Mouse (Mus musculus) intestine, embryonic 16.5 days (tissue): ENCODE measurements around the gene Pdk3. TPM values are rescaled to one million over a fixed set of nuclear protein-coding genes. Genes with fewer than 3 reads are reported as not detected.

Experiments used
- ATAC-seq: fragments of 200-750 bp; cut with Nextera tagmentation; 2 replicates; pipeline ENCODE4 v1.8.0; 2017; ENCODE audit warnings: moderate TSS enrichment, moderate library complexity
- H3K27ac ChIP-seq: fragments of 300-500 bp; sonication (generic); 2 replicates; pipeline ENCODE4 v1.5.1; 2014; ENCODE audit warnings: mild to moderate bottlenecking, low read length
- H3K27me3 ChIP-seq: fragments of 300-500 bp; sonication (generic); replicated peaks from 2 replicates; pipeline ENCODE4 v1.6.1; 2014; ENCODE audit warnings: low read length, control low read depth, mixed read lengths; ENCODE audit not compliant: control insufficient read depth, insufficient read depth
- H3K36me3 ChIP-seq: fragments of 300-500 bp; sonication (generic); 2 replicates; pipeline ENCODE4 v1.6.1; 2014; ENCODE audit warnings: low read length, control low read depth; ENCODE audit not compliant: control insufficient read depth, insufficient read depth
- H3K4me1 ChIP-seq: fragments of 300-500 bp; sonication (generic); 2 replicates; pipeline ENCODE4 v1.6.1; 2014; ENCODE audit warnings: low read length, control low read depth, mixed read lengths; ENCODE audit not compliant: control insufficient read depth, insufficient read depth
- H3K4me2 ChIP-seq: fragments of 300-500 bp; sonication (generic); 2 replicates; pipeline ENCODE4 v1.6.1; 2014; ENCODE audit warnings: low read depth, low read length, control low read depth
- H3K4me3 ChIP-seq: fragments of 300-500 bp; sonication (generic); 2 replicates; pipeline ENCODE4 v1.5.1; 2014; ENCODE audit warnings: mild to moderate bottlenecking, low read length
- H3K9ac ChIP-seq: fragments of 300-500 bp; sonication (generic); 2 replicates; pipeline ENCODE4 v1.6.1; 2014; ENCODE audit warnings: low read depth, low read length
- H3K9me3 ChIP-seq: fragments of 300-500 bp; sonication (generic); 2 replicates; pipeline ENCODE4 v1.6.1; 2016; ENCODE audit warnings: low read length, control low read depth; ENCODE audit not compliant: control insufficient read depth
- WGBS: fragments of 180-500 bp; shearing (Covaris S2); extraction: QIAGEN DNeasy Blood & Tissue Kit; methylation state at CpG from one replicate; pipeline ENCODE4 v1.1.7; 2014; 5-methylcytosine and 5-hydroxymethylcytosine counted together
- polyA plus RNA-seq: library from polyadenylated mRNA; unstranded; fragments of >200 nt; fragmentation: Nextera tagmentation; extraction: Ambion mirVana; gene quantifications from 2 replicates; pipeline ENCODE4 v1.2.1, GENCODE M21; 2015

Gene Pdk3
- polyA plus RNA-seq, 1 experiment from 2014 or later: 63.9 TPM

DNA sequence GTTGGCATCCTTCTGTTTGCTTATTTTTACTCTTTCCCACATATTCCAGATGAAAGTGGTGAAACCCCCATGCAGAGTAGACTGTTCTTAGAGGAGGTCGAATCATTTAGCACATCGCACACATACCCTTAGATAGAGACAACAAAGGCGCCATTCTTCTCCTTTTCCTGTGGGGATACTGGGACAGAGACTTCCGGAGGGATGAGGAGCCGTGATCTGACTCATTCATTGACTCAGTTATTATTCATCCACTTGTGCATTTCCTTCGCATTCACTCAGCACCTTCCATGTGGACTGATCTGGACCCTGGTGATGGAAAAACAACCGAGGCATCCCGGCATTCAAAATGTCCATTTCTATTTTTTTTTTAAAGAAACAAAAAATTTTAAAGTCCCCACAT, 101.1 kb downstream of the Pdk3 start:
- no peaks in the 10 kb centered on the region for H3K9me3 ChIP-seq
- ATAC-seq: no peak
- H3K36me3 ChIP-seq: no peaks in the 10 kb centered on the region
- H3K9ac ChIP-seq: no peak overlapping the region
- H3K27ac ChIP-seq: no peak overlapping the region
- no peak overlapping the region for H3K4me3 ChIP-seq
- WGBS: 80% methylated on average over 8 of the region's 8 CpGs
- H3K4me2 ChIP-seq: no peak overlapping the region
- no peaks in the 10 kb centered on the region for H3K4me1 ChIP-seq
- H3K27me3 ChIP-seq: no peaks in the 10 kb centered on the region

DNA sequence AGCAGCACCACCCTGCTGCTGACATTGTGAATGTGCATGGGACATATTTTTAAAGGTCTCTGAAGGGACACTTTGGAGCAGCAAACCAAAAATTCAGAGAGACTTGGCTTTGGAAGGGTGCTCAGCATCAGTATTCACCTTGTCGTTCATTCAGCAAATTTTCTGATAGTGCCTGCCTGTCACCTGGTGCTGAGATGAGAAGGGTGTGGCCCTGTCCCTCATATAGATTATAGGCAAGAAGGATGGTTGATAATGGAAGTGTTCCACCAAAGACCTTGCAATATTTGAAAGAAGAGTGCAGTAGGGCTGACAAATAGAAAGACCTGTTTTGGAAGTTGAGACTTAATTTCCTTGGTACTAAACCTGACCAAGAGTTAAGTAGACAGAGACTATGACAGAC, 102.5 kb downstream of the Pdk3 start:
- Histone ChIP-seq H3K27ac (no peak overlapping the region), H3K4me3 (no peak overlapping the region), H3K9me3 (no peaks in the 10 kb centered on the region), H3K27me3 (no peaks in the 10 kb centered on the region), H3K4me1 (no peaks in the 10 kb centered on the region), H3K4me2 (no peak overlapping the region), H3K9ac (no peak overlapping the region), H3K36me3 (no peaks in the 10 kb centered on the region)
- no peak for ATAC-seq
- WGBS: 97% methylated on average over 1 of the region's 1 CpGs

Other genes with a start within 250 kb of the Pdk3 start
- gene Pola1, start 200.0 kb downstream of the Pdk3 start, polyA plus RNA-seq: 11.6 and 12.3 TPM in 2 replicates
- 1.2 and 1.3 TPM in 2 replicates for gene Pcyt1b, start 177.3 kb downstream of the Pdk3 start, polyA plus RNA-seq
- gene AU015836, start 136.5 kb upstream of the Pdk3 start, polyA plus RNA-seq: 0.28 and 0.73 TPM in 2 replicates